Mouse (Mus musculus): ENCODE results near the gene Pam.
"Not testable (repeated sequence)": the region's sequence is repeated elsewhere in the genome, so short reads cannot be mapped to it uniquely, and the experiment has no call there.

Gene Pam

GRCm38 (mm10) chr1:97969765-97970164, 125.7 kb downstream of the Pam start:
- DNase-seq (ENCODE audit: low read depth, low spot score) = no peak

GRCm38 (mm10) chr1:97963711-97964110, 131.7 kb downstream of the Pam start:
- DNase-seq (ENCODE audit: low read depth, low spot score) = no peak

GRCm38 (mm10) chr1:97962134-97962533, 133.3 kb downstream of the Pam start:
- no peak for DNase-seq (ENCODE audit: low read depth, low spot score)

GRCm38 (mm10) chr1:97960681-97961080, 134.8 kb downstream of the Pam start:
- DNase-seq (ENCODE audit: low read depth, low spot score) = no peak

- no peak for DNase-seq (ENCODE audit: low read depth, low spot score)
These were observed 135.3 kb downstream of the Pam start for GRCm38 (mm10) chr1:97960124-97960523.

GRCm38 (mm10) chr1:97958759-97959158, 136.7 kb downstream of the Pam start:
- no peak for DNase-seq (ENCODE audit: low read depth, low spot score)

GRCm38 (mm10) chr1:97949258-97949657, 146.2 kb downstream of the Pam start:
- not testable (repeated sequence) for DNase-seq (ENCODE audit: low read depth, low spot score)

GRCm38 (mm10) chr1:97947100-97947499, 148.3 kb downstream of the Pam start:
- no peak for DNase-seq (ENCODE audit: low read depth, low spot score)

- DNase-seq (ENCODE audit: low read depth, low spot score) = no peak
These were observed 151.4 kb downstream of the Pam start for GRCm38 (mm10) chr1:97943908-97944608.

- no peak for DNase-seq (ENCODE audit: low read depth, low spot score)
These were observed 152.0 kb downstream of the Pam start for GRCm38 (mm10) chr1:97943402-97943801.

GRCm38 (mm10) chr1:97942966-97943365, 152.5 kb downstream of the Pam start:
- no peak for DNase-seq (ENCODE audit: low read depth, low spot score)

- no peak for DNase-seq (ENCODE audit: low read depth, low spot score)
These were observed 156.9 kb downstream of the Pam start for GRCm38 (mm10) chr1:97938586-97938985.

GRCm38 (mm10) chr1:97938053-97938452, 157.4 kb downstream of the Pam start:
- no peak for DNase-seq (ENCODE audit: low read depth, low spot score)

GRCm38 (mm10) chr1:97934940-97935339, 160.5 kb downstream of the Pam start:
- no peak for DNase-seq (ENCODE audit: low read depth, low spot score)

GRCm38 (mm10) chr1:97931220-97931619, 164.2 kb downstream of the Pam start:
- DNase-seq (ENCODE audit: low read depth, low spot score) = no peak

GRCm38 (mm10) chr1:97929415-97930028, 165.9 kb downstream of the Pam start:
- DNase-seq (ENCODE audit: low read depth, low spot score) = no peak

- no peak for DNase-seq (ENCODE audit: low read depth, low spot score)
These were observed 168.7 kb downstream of the Pam start for GRCm38 (mm10) chr1:97926789-97927188.

GRCm38 (mm10) chr1:97926017-97926540, 169.4 kb downstream of the Pam start:
- DNase-seq (ENCODE audit: low read depth, low spot score) = no peak

GRCm38 (mm10) chr1:97922395-97922794, 173.1 kb downstream of the Pam start:
- DNase-seq (ENCODE audit: low read depth, low spot score) = no peak

- DNase-seq (ENCODE audit: low read depth, low spot score) = peak; percentile 61
These were observed 173.6 kb downstream of the Pam start for GRCm38 (mm10) chr1:97921886-97922285.

GRCm38 (mm10) chr1:97918495-97918894, 177.0 kb downstream of the Pam start:
- no peak for DNase-seq (ENCODE audit: low read depth, low spot score)

GRCm38 (mm10) chr1:97916971-97917234, 178.5 kb downstream of the Pam start:
- DNase-seq (ENCODE audit: low read depth, low spot score) = no peak

GRCm38 (mm10) chr1:97916218-97916970, 179.1 kb downstream of the Pam start:
- no peak for DNase-seq (ENCODE audit: low read depth, low spot score)
